Mouse (Mus musculus) hindbrain, embryonic 13.5 days (tissue): ENCODE results near the gene Rhoj. TPM values are rescaled to one million over a fixed set of nuclear protein-coding genes. Genes with fewer than 3 reads are reported as not detected.

ENCODE experiments used
- polyA plus RNA-seq: library from polyadenylated mRNA; unstranded; fragments of >200 nt; fragmentation: Nextera tagmentation; extraction: Ambion mirVana; gene quantifications from 2 replicates; pipeline ENCODE4 v1.2.1, GENCODE M21; 2015

The Rhoj gene
- polyA plus RNA-seq, 1 experiment from 2014 or later, result 26.5 TPM

Other genes starting within 250 kb of the Rhoj start
- gene Kcnh5, start 131.0 kb upstream of the Rhoj start, polyA plus RNA-seq, result 2.4 and 3.0 TPM in 2 replicates
- not detected in 2 replicates for gene Gphb5, start 108.5 kb downstream of the Rhoj start, polyA plus RNA-seq